Mouse (Mus musculus) cerebellum, adult 2 months (tissue): Measurements from ENCODE around the gene Gm7298.

Experiments used
- CTCF ChIP-seq: fragments of 200-500 bp; IDR thresholded peaks from 2 replicates; pipeline ENCODE4 v1.5.1; 2011; ENCODE audit warnings: low read depth, mild to moderate bottlenecking, control low read depth, low read length, moderate library complexity, borderline replicate concordance; ENCODE audit not compliant: insufficient read depth
- POLR2A ChIP-seq: fragments of 200-500 bp; IDR thresholded peaks from 2 replicates; pipeline ENCODE4 v1.6.1; 2011; ENCODE audit warnings: low read length, control low read depth, borderline replicate concordance; ENCODE audit not compliant: insufficient read depth

GRCm38 (mm10) chr6:121732632-121733031 is at the start of gene Gm7298:
- no peak for TF ChIP-seq POLR2A
- no peak for TF ChIP-seq CTCF
